Mouse (Mus musculus): ENCODE data around the gene Ttc6.

GRCm38 (mm10) chr12:57534879-57535611 lies 28.9 kb upstream of the Ttc6 start:
- TF ChIP-seq TAL1 (IDR thresholded peaks at IDR 0.05; ENCODE audit: low read length): no peak
- no peak for TF ChIP-seq GATA1 (IDR thresholded peaks at IDR 0.05; ENCODE audit: low read length)

All from erythroblast, embryonic 14.5 days (primary cell).